Mouse (Mus musculus) cerebellum, adult 11 months (tissue): ENCODE data around the gene Aldoart1.

Experiments used
- DNase-seq: peaks from one replicate; pipeline ENCODE4 v3.0.0; 2022

The Aldoart1 gene

DNA sequence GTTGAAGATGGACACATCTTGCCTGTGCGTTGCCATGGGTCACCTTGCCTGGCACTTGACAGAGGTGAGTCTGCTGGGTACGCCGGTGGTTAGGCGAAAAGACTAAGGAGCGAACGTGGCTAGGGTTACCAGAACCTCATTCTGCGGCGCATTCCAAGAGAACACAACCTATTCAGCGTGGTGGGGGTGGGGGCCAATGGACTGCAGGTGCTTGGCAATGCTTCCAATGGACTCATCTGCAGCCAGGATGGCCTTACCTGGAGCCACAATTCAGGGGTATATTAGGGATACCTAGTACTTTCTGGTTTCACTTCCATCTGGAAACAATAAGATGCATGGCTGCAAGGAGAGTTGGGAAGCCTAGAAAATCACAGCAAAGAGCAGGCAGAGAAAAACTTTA lies at the start of gene Aldoart1:
Gene Aldoart1 (minus strand): TSS at position 101 of the 400 bp plus-strand sequence.
- DNase-seq = no peak

- DNase-seq = no peak
Observed at GRCm38 (mm10) chr4:72901566-72901965, 49.1 kb upstream of the Aldoart1 start.

GRCm38 (mm10) chr4:72865371-72866075 lies 13.1 kb upstream of the Aldoart1 start:
- no peak for DNase-seq

DNA sequence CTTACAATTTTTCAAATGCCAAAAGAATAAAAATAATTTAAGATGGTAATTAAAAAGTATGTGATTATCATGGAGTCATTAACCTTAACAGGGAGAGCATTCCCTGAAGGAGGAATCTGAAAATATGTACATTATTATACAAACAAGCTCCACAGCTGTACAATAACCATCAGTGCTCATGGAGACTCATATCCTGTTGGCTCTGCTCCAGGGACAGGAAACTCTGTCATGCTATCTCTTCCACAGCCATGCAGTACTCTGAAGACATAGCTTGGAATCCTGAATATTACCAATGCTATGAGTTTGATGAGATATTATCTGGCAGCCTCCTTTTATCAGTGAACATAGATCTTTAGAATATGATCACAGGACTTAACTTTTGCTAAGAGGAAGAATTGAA lies 8.2 kb downstream of the Aldoart1 start:
- no peak for DNase-seq

GRCm38 (mm10) chr4:72843025-72843424 lies 9.4 kb downstream of the Aldoart1 start:
- no peak for DNase-seq

GRCm38 (mm10) chr4:72836430-72836829 lies 16.0 kb downstream of the Aldoart1 start:
- no peak for DNase-seq

DNA sequence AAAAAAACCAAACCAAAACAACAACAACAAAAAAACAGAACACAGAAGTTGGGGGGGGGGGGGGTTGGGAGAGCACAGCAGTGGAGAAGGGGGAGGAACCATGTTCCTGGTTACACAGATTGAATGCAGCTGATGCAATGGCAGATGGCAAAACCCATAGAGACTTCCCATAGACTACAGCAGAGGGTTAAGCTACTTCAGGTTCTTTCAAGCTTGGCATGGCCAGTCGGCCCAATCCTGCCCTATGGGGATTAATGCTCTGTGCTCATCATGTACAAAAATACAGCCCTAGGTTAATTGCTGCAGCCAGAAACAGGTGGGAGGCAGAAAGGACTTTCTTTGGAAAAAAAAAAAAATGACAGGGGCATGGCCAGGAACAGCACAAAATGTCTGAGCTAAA lies 17.0 kb downstream of the Aldoart1 start:
- no peak for DNase-seq

- no peak for DNase-seq
Observed at GRCm38 (mm10) chr4:72800816-72801215, 51.6 kb downstream of the Aldoart1 start.
